In the genomic region with DNA sequence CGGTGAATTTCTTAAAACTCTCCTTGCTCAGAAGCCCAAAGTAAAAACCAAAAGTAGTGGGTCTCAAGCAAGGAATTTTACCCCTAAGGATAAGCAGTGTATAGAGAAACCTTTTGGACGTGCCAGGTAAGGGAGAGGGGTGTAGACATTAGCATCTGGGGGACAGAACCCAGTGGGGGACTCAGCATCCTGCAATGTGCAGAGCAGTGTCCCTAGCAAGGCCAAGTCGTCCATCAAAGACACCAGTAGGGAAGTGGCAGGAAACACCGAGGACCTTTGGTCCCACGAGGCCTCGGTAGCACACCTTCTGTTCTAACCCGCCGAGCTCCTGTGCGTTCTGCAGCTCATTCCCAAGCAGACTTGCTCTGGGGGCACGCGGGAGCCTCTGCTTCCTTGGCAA, we compare ENCODE assay signal across 9 mouse cellular contexts. TPM values are rescaled to one million over a fixed set of nuclear protein-coding genes. Genes with fewer than 3 reads are reported as not detected.
DNase-seq lines count a peak whose midpoint lies in the region; ATAC-seq and TF ChIP-seq lines count a peak whose summit lies in the region.
"Had no signal": no experiment of that assay in that cellular context is flagged by ENCODE, and none has a peak within 500 bp of the region (broad histone marks: within the 10 kb centered on the region; RNA-seq: fewer than 3 reads in every experiment).

No protein-coding gene starts in this region.

- no peak overlapping the region for H3K4me3 ChIP-seq in heart, adult 2 months
- H3K4me3 ChIP-seq in limb, embryonic 12.5 days (replicated peaks) = no peak overlapping the region
- no peak overlapping the region for H3K4me3 ChIP-seq in limb, embryonic 10.5 days
- H3K4me3 ChIP-seq in forebrain, embryonic 15.5 days = no peak overlapping the region
- no peak overlapping the region for H3K4me3 ChIP-seq in neural tube, embryonic 15.5 days (replicated peaks)
- H3K4me3 ChIP-seq: myocyte had no signal

- TF ChIP-seq CTCF in heart, adult 2 months (IDR thresholded peaks at IDR 0.05) = no peak

- H3K36me3 ChIP-seq in heart, adult 2 months (ENCODE audit: control insufficient read depth, insufficient read depth, low read length) = no peaks in the 10 kb centered on the region
- H3K36me3 ChIP-seq in limb, embryonic 12.5 days = no peaks in the 10 kb centered on the region
- H3K36me3 ChIP-seq in limb, embryonic 10.5 days = no peaks in the 10 kb centered on the region
- no peaks in the 10 kb centered on the region for H3K36me3 ChIP-seq in forebrain, embryonic 15.5 days
- no peaks in the 10 kb centered on the region for H3K36me3 ChIP-seq in neural tube, embryonic 15.5 days

- peak overlapping the region; percentile 32 for H3K4me2 ChIP-seq in limb, embryonic 12.5 days
- H3K4me2 ChIP-seq in forebrain, embryonic 15.5 days (replicated peaks) = peak overlapping the region; percentile 31
- H3K4me2 ChIP-seq in neural tube, embryonic 15.5 days = peak overlapping the region; percentile 35

- peak; percentile 52; the same call in 1 of the 2 replicates for ATAC-seq in limb, embryonic 12.5 days (ENCODE audit: insufficient number of reproducible peaks, insufficient read depth, low FRiP score, low TSS enrichment, low read depth)
- ATAC-seq in forebrain, embryonic 15.5 days (replicated peaks) = 0 out of 2 replicates have a peak, but pooled peaks have one; percentile 23
- ATAC-seq in neural tube, embryonic 15.5 days (ENCODE audit: low FRiP score) = no peak

- peak; percentile 85 for DNase-seq in heart, adult 11 months
- no peak for DNase-seq in heart, adult 2 months
- no peak for DNase-seq in limb, embryonic 10.5 days (ENCODE audit: low spot score)
- no peak for DNase-seq in layer of hippocampus, adult 11-12 months (ENCODE audit: low spot score)
- DNase-seq in frontal cortex, postnatal 10 days (ENCODE audit: low spot score in 2 of 2) = no peak

- H3K9ac ChIP-seq in heart, adult 2 months (ENCODE audit: low read depth, low read length) = no peak overlapping the region
- no peak overlapping the region for H3K9ac ChIP-seq in limb, embryonic 12.5 days (replicated peaks)
- H3K9ac ChIP-seq in forebrain, embryonic 15.5 days (replicated peaks) = no peak overlapping the region
- no peak overlapping the region for H3K9ac ChIP-seq in neural tube, embryonic 15.5 days (replicated peaks)

- no peaks in the 10 kb centered on the region for H3K9me3 ChIP-seq in limb, embryonic 12.5 days
- H3K9me3 ChIP-seq in limb, embryonic 10.5 days (replicated peaks) = no peaks in the 10 kb centered on the region
- no peaks in the 10 kb centered on the region for H3K9me3 ChIP-seq in forebrain, embryonic 15.5 days
- H3K9me3 ChIP-seq in neural tube, embryonic 15.5 days (replicated peaks) = no peaks in the 10 kb centered on the region

- no peak for TF ChIP-seq POLR2A in heart, adult 2 months (IDR thresholded peaks at IDR 0.05; ENCODE audit: insufficient read depth, low read depth, low read length)

- no peaks in the 10 kb centered on the region for H3K79me2 ChIP-seq in heart, adult 2 months (replicated peaks; ENCODE audit: control insufficient read depth, insufficient read depth, low read length)

- intact Hi-C loops in heart, adult 2 months (cut with DNase I) = loop anchor here (5.0 kb wide), 4 partner anchors 77 to 432 kb away; no protein-coding TSS in a partner anchor

- TF ChIP-seq EP300 in heart, adult 2 months (IDR thresholded peaks at IDR 0.05; ENCODE audit: insufficient read depth, low read depth, low read length) = no peak

- WGBS in heart, adult 2 months = 56% methylated on average over 11 of the region's 11 CpGs
- 39% methylated on average over 11 of the region's 11 CpGs for WGBS in limb, embryonic 12.5 days
- WGBS in limb, embryonic 10.5 days = 42% methylated on average over 11 of the region's 11 CpGs
- 51% methylated on average over 11 of the region's 11 CpGs for WGBS in forebrain, embryonic 15.5 days
- 43% methylated on average over 11 of the region's 11 CpGs for WGBS in neural tube, embryonic 15.5 days

- H3K27me3 ChIP-seq in heart, adult 2 months (ENCODE audit: control insufficient read depth, insufficient read depth, low read length) = no peaks in the 10 kb centered on the region
- H3K27me3 ChIP-seq in limb, embryonic 12.5 days = peaks cover 3% of the 10 kb centered on the region
- peaks cover 8% of the 10 kb centered on the region for H3K27me3 ChIP-seq in limb, embryonic 10.5 days (ENCODE audit: low read depth, poor library complexity, severe bottlenecking)
- no peaks in the 10 kb centered on the region for H3K27me3 ChIP-seq in forebrain, embryonic 15.5 days
- peaks cover 12% of the 10 kb centered on the region; the same call in 1 of the 2 replicates for H3K27me3 ChIP-seq in neural tube, embryonic 15.5 days (replicated peaks)

- H3K4me1 ChIP-seq in heart, adult 2 months (ENCODE audit: control insufficient read depth, insufficient read depth, low read length) = no peaks in the 10 kb centered on the region; the same call in 1 of the 2 replicates
- H3K4me1 ChIP-seq in limb, embryonic 12.5 days (replicated peaks) = peaks cover 5% of the 10 kb centered on the region
- peaks cover 43% of the 10 kb centered on the region for H3K4me1 ChIP-seq in limb, embryonic 10.5 days
- H3K4me1 ChIP-seq in forebrain, embryonic 15.5 days = peaks cover 13% of the 10 kb centered on the region
- H3K4me1 ChIP-seq in neural tube, embryonic 15.5 days = 0 out of 2 replicates have a peak, but pooled peaks cover 11% of the 10 kb centered on the region

- H3K27ac ChIP-seq in heart, adult 2 months = no peak overlapping the region
- no peak overlapping the region for H3K27ac ChIP-seq in limb, embryonic 12.5 days
- no peak overlapping the region for H3K27ac ChIP-seq in limb, embryonic 10.5 days
- no peak overlapping the region for H3K27ac ChIP-seq in forebrain, embryonic 15.5 days (replicated peaks)
- no peak overlapping the region for H3K27ac ChIP-seq in neural tube, embryonic 15.5 days (replicated peaks)

RNA-seq across cellular contexts. Expression of a gene that starts 25.6 kb away (rescaled TPM):
- 1 to 10 TPM; 3.3 to 3.9 TPM for total RNA-seq in heart, adult 2 months (2021)
- polyA plus RNA-seq in heart, adult 2 months (2012; rRNA removed) = 4.4 and 5.1 TPM in 2 replicates
- polyA plus RNA-seq in limb, embryonic 12.5 days (2016; fragmentation: Nextera tagmentation; extraction: Ambion mirVana) = 106 and 110 TPM in 2 replicates
- polyA plus RNA-seq in limb, embryonic 10.5 days (2016; fragmentation: Nextera tagmentation; extraction: Ambion mirVana) = 86.9 and 97.3 TPM in 2 replicates
- 5.9 and 7.6 TPM in 2 replicates for polyA plus RNA-seq in forebrain, embryonic 15.5 days (2015; fragmentation: Nextera tagmentation; extraction: Ambion mirVana)
- 14.6 and 16.3 TPM in 2 replicates for polyA plus RNA-seq in neural tube, embryonic 15.5 days (2015; fragmentation: Nextera tagmentation; extraction: Ambion mirVana)
